Mouse (Mus musculus) C2C12 (cell line): ENCODE results near the gene Ccdc77. TPM values are rescaled to one million over a fixed set of nuclear protein-coding genes. Genes with fewer than 3 reads are reported as not detected.

Experiments
- H3K27me3 ChIP-seq: one replicate; pipeline ENCODE4 v1.6.1; 2011; ENCODE audit not compliant: control insufficient read depth, insufficient read depth, insufficient read length
- H3K36me3 ChIP-seq: one replicate; pipeline ENCODE4 v1.6.1; 2011; ENCODE audit not compliant: control insufficient read depth, insufficient read depth
- H3K4me3 ChIP-seq: one replicate; pipeline ENCODE4 v1.5.1; 2011; ENCODE audit warnings: mild to moderate bottlenecking, control low read depth; ENCODE audit not compliant: poor library complexity, insufficient read depth, severe bottlenecking
- H3K79me2 ChIP-seq: one replicate; pipeline ENCODE4 v1.6.1; 2011; ENCODE audit not compliant: control insufficient read depth, insufficient read depth
- H3K79me3 ChIP-seq: one replicate; pipeline ENCODE4 v1.6.1; 2011; ENCODE audit warnings: low read depth, control low read depth
- H3ac ChIP-seq: one replicate; pipeline ENCODE3; 2011; ENCODE audit warnings: low read depth; ENCODE audit not compliant: control insufficient read depth, insufficient read length
- CEBPB ChIP-seq: IDR thresholded peaks from one replicate; pipeline ENCODE4 v1.6.1; 2011; ENCODE audit warnings: low read depth, mild to moderate bottlenecking, control low read depth, moderate library complexity
- CTCF ChIP-seq: IDR thresholded peaks from one replicate; pipeline ENCODE4 v1.5.1; 2011; ENCODE audit not compliant: control insufficient read depth, insufficient read depth, insufficient read length
- FOSL1 ChIP-seq: IDR thresholded peaks from one replicate; pipeline ENCODE4 v1.8.0; 2011; ENCODE audit warnings: mild to moderate bottlenecking, low read length; ENCODE audit not compliant: poor library complexity, insufficient read depth, severe bottlenecking
- MAX ChIP-seq: IDR thresholded peaks from one replicate; pipeline ENCODE4 v1.6.1; 2011; ENCODE audit warnings: mild to moderate bottlenecking, control low read depth
- MYOD1 ChIP-seq: IDR thresholded peaks from one replicate; pipeline ENCODE4 v1.6.1; 2011; ENCODE audit warnings: low read depth; ENCODE audit not compliant: control insufficient read depth, insufficient read length
- MYOG ChIP-seq: IDR thresholded peaks from one replicate; pipeline ENCODE4 v1.6.1; 2011; ENCODE audit not compliant: control insufficient read depth, insufficient read length; ENCODE audit errors: extremely low read depth
- USF1 ChIP-seq: IDR thresholded peaks from one replicate; pipeline ENCODE4 v1.6.1; 2011; ENCODE audit warnings: low read depth, mild to moderate bottlenecking, control low read depth, moderate library complexity
- polyA plus RNA-seq: library from polyadenylated mRNA; unstranded; fragments of >200 nt; fragmentation: generic; extraction: Trizol; gene quantifications from one replicate; pipeline ENCODE4 v1.2.1, GENCODE M21; 2012; ENCODE audit warnings: missing spikeins

Ccdc77 gene
- polyA plus RNA-seq, 1 experiment = 3.8 TPM

GRCm38 (mm10) chr6:120376736-120377135, 12.6 kb upstream of the Ccdc77 start:
- Histone ChIP-seq H3ac (no peak overlapping the region), H3K27me3 (no peaks in the 10 kb centered on the region), H3K79me2 (peaks cover 1% of the 10 kb centered on the region), H3K79me3 (peaks cover 5% of the 10 kb centered on the region), H3K4me3 (no peak overlapping the region), H3K36me3 (peaks cover 76% of the 10 kb centered on the region)
- TF ChIP-seq MAX (no peak), MYOG (no peak), MYOD1 (no peak), CTCF (no peak), USF1 (no peak), FOSL1 (no peak)

GRCm38 (mm10) chr6:120365051-120365450, 877 bp upstream of the Ccdc77 start:
- TF ChIP-seq FOSL1 (no peak), MYOD1 (no peak), USF1 (no peak), CTCF (no peak), MAX (no peak), CEBPB (no peak), MYOG (no peak)
- Histone ChIP-seq H3K4me3 (peak overlapping the region; percentile 93), H3K79me3 (peaks cover 30% of the 10 kb centered on the region), H3K79me2 (peaks cover 37% of the 10 kb centered on the region), H3K27me3 (no peaks in the 10 kb centered on the region), H3K36me3 (peaks cover 30% of the 10 kb centered on the region), H3ac (peak overlapping the region; percentile 71)

GRCm38 (mm10) chr6:120364523-120364905, 340 bp upstream of the Ccdc77 start:
- TF ChIP-seq FOSL1 (no peak), MYOG (no peak), CTCF (no peak), CEBPB (no peak), USF1 (no peak), MYOD1 (no peak), MAX (no peak)
- Histone ChIP-seq H3K4me3 (peak overlapping the region; percentile 93), H3K79me3 (peaks cover 30% of the 10 kb centered on the region), H3K27me3 (no peaks in the 10 kb centered on the region), H3K36me3 (peaks cover 25% of the 10 kb centered on the region), H3K79me2 (peaks cover 37% of the 10 kb centered on the region), H3ac (peak overlapping the region; percentile 71)

DNA sequence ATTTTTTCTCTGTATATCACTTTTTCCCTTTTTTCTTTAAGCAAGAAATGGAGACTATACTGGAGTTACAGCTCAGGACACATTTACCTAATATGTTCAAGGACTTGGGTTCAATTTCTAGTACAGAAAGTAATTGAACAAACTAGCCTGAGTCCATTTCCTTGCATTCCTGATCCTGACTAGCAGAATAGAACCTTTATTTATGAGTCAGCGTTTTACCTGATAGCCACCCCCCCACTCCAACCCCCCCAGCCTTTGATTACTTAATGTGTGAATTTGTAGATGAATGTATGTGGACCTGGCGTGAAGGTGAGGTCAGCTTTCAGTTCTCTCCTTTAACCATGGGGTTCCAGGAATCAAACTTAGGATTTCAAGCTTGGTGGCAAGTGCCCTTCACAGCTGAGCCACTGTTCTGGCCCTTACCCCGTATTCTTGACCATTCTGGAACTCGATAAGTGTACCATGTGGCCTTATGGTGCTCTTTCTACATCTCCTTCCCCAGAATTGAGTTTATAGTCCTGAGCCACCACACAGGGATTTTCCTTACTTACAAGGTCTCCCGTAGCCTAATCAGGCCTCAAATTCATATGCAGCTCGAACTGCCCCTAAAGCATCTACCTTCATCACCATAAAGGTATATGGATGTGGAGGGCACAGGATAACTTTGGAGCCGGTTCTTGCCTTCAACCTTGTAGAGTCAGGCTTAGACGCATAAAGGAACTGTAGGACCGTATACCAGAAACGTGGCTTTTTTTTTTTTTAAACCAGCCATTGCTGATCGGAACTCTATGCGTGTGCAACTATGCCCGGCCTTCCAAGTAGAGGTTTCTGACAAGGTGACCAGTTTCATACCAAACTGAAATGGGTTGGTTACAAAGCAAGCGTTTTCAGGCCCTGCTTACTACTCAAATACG, 1.1 kb downstream of the Ccdc77 start:
- Histone ChIP-seq H3K79me3 (peaks cover 28% of the 10 kb centered on the region), H3K27me3 (no peaks in the 10 kb centered on the region), H3K79me2 (peaks cover 37% of the 10 kb centered on the region), H3K4me3 (peak overlapping the region; percentile 93), H3ac (peak overlapping the region; percentile 80), H3K36me3 (peaks cover 10% of the 10 kb centered on the region)
- no peak for TF ChIP-seq MYOD1
- TF ChIP-seq CTCF = no peak
- TF ChIP-seq MYOG = no peak
- no peak for TF ChIP-seq MAX
- no peak for TF ChIP-seq FOSL1

DNA sequence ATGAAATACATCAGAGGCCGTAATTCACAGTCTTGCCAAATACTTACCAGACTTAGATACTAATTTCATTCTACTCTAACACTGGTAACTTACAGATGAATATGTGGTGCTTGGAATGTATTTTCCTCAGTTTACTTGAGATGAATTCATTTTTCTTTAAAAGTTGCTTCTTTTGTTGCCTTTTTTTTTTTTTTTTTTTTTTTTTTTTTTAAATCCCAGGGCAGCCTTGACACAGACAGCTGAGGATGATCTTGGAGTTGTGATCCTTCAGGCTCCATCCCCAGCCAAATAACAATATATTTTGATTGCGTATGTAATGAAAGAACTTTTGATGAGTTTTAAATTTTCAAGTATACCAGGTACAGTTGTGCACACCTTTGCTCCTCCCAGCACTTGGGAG, 2.0 kb downstream of the Ccdc77 start:
- Histone ChIP-seq H3K36me3 (peaks cover 2% of the 10 kb centered on the region), H3K79me3 (peaks cover 25% of the 10 kb centered on the region), H3ac (no peak overlapping the region), H3K27me3 (no peaks in the 10 kb centered on the region), H3K79me2 (peaks cover 30% of the 10 kb centered on the region), H3K4me3 (no peak overlapping the region)
- no peak for TF ChIP-seq FOSL1
- no peak for TF ChIP-seq MAX
- no peak for TF ChIP-seq CTCF
- TF ChIP-seq USF1 = no peak
